Mouse (Mus musculus) MN1 (cell line): ENCODE data around the gene Ak4.

Experiments
- DNase-seq: peaks from one replicate; pipeline ENCODE4 v3.0.0-alpha.2; 2016; ENCODE audit warnings: low spot score

The Ak4 gene

GRCm38 (mm10) chr4:101459358-101459757 lies 40.3 kb downstream of the Ak4 start:
- no peak for DNase-seq

- no peak for DNase-seq
Observed at GRCm38 (mm10) chr4:101460114-101460513, 41.0 kb downstream of the Ak4 start.

- DNase-seq = no peak
Observed at GRCm38 (mm10) chr4:101462065-101462464, 43.0 kb downstream of the Ak4 start.

GRCm38 (mm10) chr4:101466264-101466663 lies 47.2 kb downstream of the Ak4 start:
- DNase-seq = no peak

GRCm38 (mm10) chr4:101469242-101469641 lies 50.2 kb downstream of the Ak4 start:
- no peak for DNase-seq

GRCm38 (mm10) chr4:101470543-101470942 lies 51.5 kb downstream of the Ak4 start:
- DNase-seq = peak; percentile 11

- no peak for DNase-seq
Observed at GRCm38 (mm10) chr4:101472767-101473166, 53.7 kb downstream of the Ak4 start.

GRCm38 (mm10) chr4:101490320-101490917 lies 71.3 kb downstream of the Ak4 start:
- no peak for DNase-seq

- DNase-seq = no peak
Observed at GRCm38 (mm10) chr4:101491704-101492103, 72.6 kb downstream of the Ak4 start.

- DNase-seq = no peak
Observed at GRCm38 (mm10) chr4:101493611-101494197, 74.6 kb downstream of the Ak4 start.

GRCm38 (mm10) chr4:101496188-101496533 lies 77.1 kb downstream of the Ak4 start:
- DNase-seq = no peak

- peak; percentile 15 for DNase-seq
Observed at GRCm38 (mm10) chr4:101496534-101497237, 77.6 kb downstream of the Ak4 start, which contains the start of gene Dnajc6. Dnajc6 (plus strand) TSS chr4:101496648.

GRCm38 (mm10) chr4:101497336-101497735 lies 78.3 kb downstream of the Ak4 start:
- DNase-seq = peak; percentile 19

GRCm38 (mm10) chr4:101504470-101505007 lies 85.5 kb downstream of the Ak4 start:
- DNase-seq = no peak

GRCm38 (mm10) chr4:101505966-101506365 lies 86.9 kb downstream of the Ak4 start:
- peak; percentile 7 for DNase-seq

GRCm38 (mm10) chr4:101506372-101506771 lies 87.3 kb downstream of the Ak4 start:
- no peak for DNase-seq

GRCm38 (mm10) chr4:101507571-101508422 lies 88.7 kb downstream of the Ak4 start:
- no peak for DNase-seq

GRCm38 (mm10) chr4:101508431-101508830 lies 89.4 kb downstream of the Ak4 start:
- DNase-seq = no peak

GRCm38 (mm10) chr4:101508851-101509577 lies 89.9 kb downstream of the Ak4 start:
- no peak for DNase-seq

- no peak for DNase-seq
Observed at GRCm38 (mm10) chr4:101510111-101510903, 91.2 kb downstream of the Ak4 start.

GRCm38 (mm10) chr4:101510904-101511210 lies 91.8 kb downstream of the Ak4 start:
- no peak for DNase-seq
